Mouse (Mus musculus) granulocyte monocyte progenitor cell, adult 5-6 weeks (primary cell): ENCODE measurements at regions not wholly inside any gene's neighbourhood (a gene's known extent, or its start where the extent isn't known, plus 50 kb on each side); places are given as distances from the start of the nearest gene placed in this dataset.

Experiments
- ATAC-seq: replicated peaks from 2 replicates; pipeline ENCODE4 v1.8.0; 2016; ENCODE audit warnings: mild to moderate bottlenecking, moderate TSS enrichment, inconsistent platforms; ENCODE audit not compliant: poor library complexity, severe bottlenecking

DNA sequence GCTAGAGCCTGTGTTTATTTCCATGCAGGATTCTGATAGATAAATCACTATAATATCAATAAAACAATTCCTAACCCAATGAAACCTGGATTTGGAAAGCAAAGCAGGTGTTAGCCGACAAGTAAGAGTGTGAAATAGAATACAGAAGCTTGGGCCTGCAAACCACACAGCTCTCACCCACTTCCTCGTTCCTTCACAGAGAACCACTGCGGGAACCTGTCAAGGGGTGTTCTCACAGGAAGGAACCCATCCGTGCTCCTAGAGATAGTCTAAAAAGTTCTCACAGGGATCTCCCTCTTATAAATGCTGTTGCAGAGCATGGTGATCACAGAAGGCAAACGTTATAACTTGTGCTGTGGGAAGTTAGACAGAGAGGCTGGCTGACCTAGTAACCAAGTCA is 291.7 kb upstream of the Spred2 start:
- ATAC-seq = peak; percentile 76

DNA sequence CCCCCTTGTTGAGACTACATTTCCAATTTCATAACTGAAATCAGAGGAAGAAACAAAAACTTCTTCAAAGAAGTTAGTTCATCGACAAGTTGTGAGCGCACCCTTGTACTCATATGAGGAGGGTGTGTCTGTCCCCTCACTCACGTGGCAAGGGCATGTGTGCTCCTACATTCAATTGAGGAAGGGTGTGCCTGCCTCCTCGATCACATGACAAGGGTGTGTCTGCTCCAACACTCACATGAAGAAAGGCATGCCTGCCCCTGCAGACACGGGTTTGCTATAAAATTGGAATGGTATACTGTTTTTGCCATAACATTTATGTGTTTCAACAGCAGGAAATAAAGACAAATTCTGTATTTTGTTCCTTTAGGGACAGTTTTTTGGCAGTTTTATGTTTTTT is 290.6 kb upstream of the Spred2 start:
- peak; percentile 56 for ATAC-seq

GRCm38 (mm10) chr11:19641153-19641552 is 283.0 kb upstream of the Spred2 start:
- ATAC-seq = no peak

- peak; percentile 66 for ATAC-seq
Observed at GRCm38 (mm10) chr11:19644116-19644795, 279.9 kb upstream of the Spred2 start.

DNA sequence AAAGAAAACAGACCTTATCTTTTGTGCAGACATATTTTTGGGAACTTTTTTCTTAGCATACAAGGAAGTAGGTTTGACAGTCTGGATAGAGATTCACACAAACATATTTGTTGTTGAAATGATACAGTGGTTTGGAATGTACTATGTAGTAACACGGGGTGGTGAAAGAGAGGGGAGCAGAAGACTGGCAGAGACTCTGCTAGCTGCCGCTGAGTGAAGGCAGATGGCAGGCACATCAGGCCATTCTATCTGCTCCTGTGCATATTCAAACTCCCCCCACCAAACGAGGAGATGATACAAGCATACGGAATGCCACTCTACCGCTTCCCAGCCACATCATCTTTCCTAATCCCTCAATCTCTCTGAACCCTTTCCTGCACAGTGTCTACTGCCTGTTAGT is 279.1 kb upstream of the Spred2 start:
- ATAC-seq = no peak

GRCm38 (mm10) chr11:19651522-19651921 is 272.7 kb upstream of the Spred2 start:
- no peak for ATAC-seq

GRCm38 (mm10) chr11:19651929-19652328 is 272.2 kb upstream of the Spred2 start:
- no peak for ATAC-seq

DNA sequence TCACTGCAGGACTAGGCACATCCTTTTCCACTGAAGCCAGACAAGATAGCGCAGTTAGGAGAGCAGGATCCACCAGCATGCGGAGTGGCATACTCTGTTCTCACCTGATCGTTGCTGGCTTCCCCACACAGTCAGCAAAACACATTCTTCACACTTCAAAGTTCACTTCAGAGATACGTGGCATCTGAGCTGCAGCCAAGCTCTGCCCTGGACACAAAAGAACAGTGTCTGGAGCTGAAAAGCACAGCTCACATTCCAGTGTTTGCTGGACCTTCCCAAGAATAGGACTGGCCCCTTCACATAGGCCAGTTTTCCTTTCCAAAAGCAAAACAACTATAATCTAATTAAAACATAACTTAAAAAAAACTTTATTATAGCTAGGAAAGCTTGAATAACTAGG is 264.7 kb upstream of the Spred2 start:
- no peak for ATAC-seq

GRCm38 (mm10) chr11:19666732-19667131 is 257.4 kb upstream of the Spred2 start:
- ATAC-seq = no peak

DNA sequence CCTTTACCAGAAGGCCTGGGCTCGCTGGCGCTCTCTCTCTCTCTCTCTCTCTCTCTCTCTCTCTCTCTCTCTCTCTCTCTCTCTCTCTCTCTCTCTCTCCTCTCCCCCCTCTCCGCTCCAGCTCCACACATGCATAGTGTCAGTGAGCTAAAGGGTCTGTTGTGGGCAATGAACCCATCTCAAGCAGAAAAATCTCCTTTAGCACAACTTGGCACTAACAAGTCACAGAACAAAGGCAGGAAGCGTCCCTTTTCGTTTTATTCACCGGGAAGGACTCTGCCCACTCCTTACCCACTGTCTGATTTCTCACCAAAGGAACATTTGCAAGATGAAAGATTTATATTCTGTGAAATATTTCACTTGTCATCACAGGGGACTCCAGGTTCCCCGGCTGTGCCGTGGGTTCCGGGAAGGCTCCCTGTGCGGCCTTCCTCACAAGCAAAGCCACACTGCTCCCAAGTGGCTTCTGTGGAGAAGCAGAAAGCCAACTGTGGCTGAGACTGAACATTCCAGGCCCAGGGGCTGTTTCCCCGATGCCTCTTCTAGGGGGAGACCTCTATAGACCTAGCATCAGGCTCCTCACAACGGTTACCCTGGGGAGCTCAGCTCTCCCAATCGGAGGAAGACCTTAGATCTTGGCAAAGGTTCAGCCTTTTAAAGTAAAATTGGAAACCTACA is 253.2 kb upstream of the Spred2 start:
- no peak for ATAC-seq

DNA sequence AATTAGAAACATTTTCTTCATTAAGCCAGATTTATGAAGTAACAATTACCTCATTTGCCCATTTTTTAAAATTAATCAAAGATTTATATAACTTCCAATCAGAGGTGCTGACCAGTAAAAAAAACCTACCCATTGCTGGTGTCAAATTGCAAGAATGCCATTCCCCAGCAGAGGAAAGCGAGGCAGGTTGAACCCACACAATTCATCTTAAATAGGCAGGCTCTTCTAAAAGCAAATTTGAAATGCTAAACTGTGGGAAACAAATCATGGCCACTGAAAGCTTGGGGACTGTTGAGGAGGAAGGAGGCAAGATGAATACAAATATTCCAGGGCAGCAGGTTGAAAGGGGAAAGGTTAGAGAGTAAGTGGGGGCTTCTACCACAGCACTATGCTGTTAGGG is 251.2 kb upstream of the Spred2 start:
- ATAC-seq = no peak

DNA sequence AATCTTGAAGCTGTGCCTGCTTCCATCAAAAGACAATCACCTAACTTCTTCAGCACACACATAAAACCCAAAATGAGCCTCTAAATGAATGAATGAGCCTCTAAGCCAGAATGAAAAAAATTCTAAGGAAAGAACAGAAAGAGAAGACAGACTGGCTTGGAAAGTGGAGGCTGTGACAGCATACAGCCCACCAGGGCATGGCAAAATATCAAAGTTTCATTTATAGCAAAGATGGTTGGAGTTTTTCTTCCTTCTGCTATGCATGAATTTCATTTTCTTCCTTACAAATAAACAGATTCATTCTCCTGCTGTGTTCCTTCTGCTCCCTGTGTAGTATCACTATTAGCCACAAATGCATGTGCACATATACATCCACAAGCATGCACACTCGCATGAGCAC is 247.7 kb upstream of the Spred2 start:
- ATAC-seq = no peak

GRCm38 (mm10) chr11:19679041-19679440 is 245.1 kb upstream of the Spred2 start:
- ATAC-seq = no peak

DNA sequence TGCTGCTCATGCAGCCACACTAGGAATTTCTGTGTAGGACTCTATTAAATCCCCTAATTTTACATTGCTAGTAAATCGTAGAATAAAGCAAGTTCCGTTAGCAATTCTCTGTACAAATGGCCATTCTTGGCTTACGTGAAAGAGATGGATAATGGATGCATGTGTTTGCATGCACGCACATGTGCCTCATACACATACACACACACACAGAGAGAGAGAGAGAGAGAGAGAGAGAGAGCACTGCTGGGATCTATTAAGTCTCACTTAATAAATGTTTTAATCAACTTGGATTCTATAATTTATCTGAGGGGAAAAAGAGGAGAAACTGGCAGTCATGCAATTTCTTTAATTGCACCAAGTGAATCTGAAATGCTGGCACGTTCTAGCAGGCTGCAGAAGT is 244.5 kb upstream of the Spred2 start:
- no peak for ATAC-seq

- ATAC-seq = no peak
Observed at GRCm38 (mm10) chr11:19701198-19701597, 223.0 kb upstream of the Spred2 start.

- ATAC-seq = no peak
Observed at GRCm38 (mm10) chr11:19708821-19709220, 215.4 kb upstream of the Spred2 start.

- no peak for ATAC-seq
Observed at GRCm38 (mm10) chr11:19709337-19709736, 214.8 kb upstream of the Spred2 start.

GRCm38 (mm10) chr11:19713091-19713490 is 211.1 kb upstream of the Spred2 start:
- no peak for ATAC-seq

- no peak for ATAC-seq
Observed at GRCm38 (mm10) chr11:19713597-19713996, 210.6 kb upstream of the Spred2 start.

GRCm38 (mm10) chr11:19714211-19714610 is 210.0 kb upstream of the Spred2 start:
- ATAC-seq = no peak

- ATAC-seq = no peak
Observed at GRCm38 (mm10) chr11:19714888-19715595, 209.1 kb upstream of the Spred2 start.

GRCm38 (mm10) chr11:19718165-19718564 is 206.0 kb upstream of the Spred2 start:
- no peak for ATAC-seq
